Mouse (Mus musculus): ENCODE measurements around the gene Ube2c. TPM values are rescaled to one million over a fixed set of nuclear protein-coding genes. Genes with fewer than 3 reads are reported as not detected.

Gene Ube2c
- polyA plus RNA-seq, 1 experiment = 1.4 TPM

- Histone ChIP-seq H3K4me1 (ENCODE audit: control insufficient read depth, insufficient read depth, insufficient read length, low read length) (peaks cover 5% of the 10 kb centered on the region), H3K27ac (replicated peaks; ENCODE audit: low read depth, low read length) (no peak overlapping the region), H3K4me3 (ENCODE audit: insufficient read depth, low read depth, low read length) (no peak overlapping the region)
Observed at GRCm38 (mm10) chr2:164776801-164777200, 7.1 kb downstream of the Ube2c start.

- H3K4me3 ChIP-seq (ENCODE audit: insufficient read depth, low read depth, low read length) = no peak overlapping the region
- H3K4me1 ChIP-seq (ENCODE audit: control insufficient read depth, insufficient read depth, insufficient read length, low read length) = peaks cover 5% of the 10 kb centered on the region
- no peak overlapping the region for H3K27ac ChIP-seq (replicated peaks; ENCODE audit: low read depth, low read length)
Observed at GRCm38 (mm10) chr2:164777246-164778014, 7.7 kb downstream of the Ube2c start.

- H3K4me3 ChIP-seq (ENCODE audit: insufficient read depth, low read depth, low read length) = no peak overlapping the region
Observed at GRCm38 (mm10) chr2:164778015-164778287, 8.3 kb downstream of the Ube2c start.

GRCm38 (mm10) chr2:164778809-164779208 is 9.1 kb downstream of the Ube2c start:
- H3K4me1 ChIP-seq (ENCODE audit: control insufficient read depth, insufficient read depth, insufficient read length, low read length) = peaks cover 5% of the 10 kb centered on the region
- peak overlapping the region; percentile 18; the same call in 1 of the 2 replicates for H3K27ac ChIP-seq (replicated peaks; ENCODE audit: low read depth, low read length)
- no peak overlapping the region for H3K4me3 ChIP-seq (ENCODE audit: insufficient read depth, low read depth, low read length)

More at GRCm38 (mm10) chr2:164778015-164778287, 8.3 kb downstream of the Ube2c start:
- Histone ChIP-seq H3K4me1 (ENCODE audit: control insufficient read depth, insufficient read depth, insufficient read length, low read length) (peaks cover 5% of the 10 kb centered on the region), H3K27ac (replicated peaks; ENCODE audit: low read depth, low read length) (no peak overlapping the region)

GRCm38 (mm10) chr2:164779481-164780086 is 9.9 kb downstream of the Ube2c start, which contains the start of gene Tnnc2:
Tnnc2 (minus strand) TSS chr2:164779967.
- no peak within 1 kb of the TSS for H3K4me3 ChIP-seq (ENCODE audit: insufficient read depth, low read depth, low read length)
- peaks cover 5% of the 10 kb centered on the region for H3K4me1 ChIP-seq (ENCODE audit: control insufficient read depth, insufficient read depth, insufficient read length, low read length)
- no peak within 1 kb of the TSS for H3K27ac ChIP-seq (replicated peaks; ENCODE audit: low read depth, low read length)

GRCm38 (mm10) chr2:164781876-164782275 is 12.2 kb downstream of the Ube2c start:
- Histone ChIP-seq H3K4me3 (ENCODE audit: insufficient read depth, low read depth, low read length) (no peak overlapping the region), H3K27ac (replicated peaks; ENCODE audit: low read depth, low read length) (no peak overlapping the region)

GRCm38 (mm10) chr2:164783926-164784581 is 14.4 kb downstream of the Ube2c start:
- H3K4me3 ChIP-seq (ENCODE audit: insufficient read depth, low read depth, low read length) = no peak overlapping the region
- no peak overlapping the region for H3K27ac ChIP-seq (replicated peaks; ENCODE audit: low read depth, low read length)
- peaks cover 17% of the 10 kb centered on the region for H3K4me1 ChIP-seq (ENCODE audit: control insufficient read depth, insufficient read depth, insufficient read length, low read length)

More at GRCm38 (mm10) chr2:164781876-164782275, 12.2 kb downstream of the Ube2c start:
- peaks cover 11% of the 10 kb centered on the region for H3K4me1 ChIP-seq (ENCODE audit: control insufficient read depth, insufficient read depth, insufficient read length, low read length)

GRCm38 (mm10) chr2:164784869-164785420 is 15.2 kb downstream of the Ube2c start:
- Histone ChIP-seq H3K4me1 (ENCODE audit: control insufficient read depth, insufficient read depth, insufficient read length, low read length) (peaks cover 13% of the 10 kb centered on the region), H3K4me3 (ENCODE audit: insufficient read depth, low read depth, low read length) (peak overlapping the region; percentile 72), H3K27ac (replicated peaks; ENCODE audit: low read depth, low read length) (peak overlapping the region; percentile 69)

GRCm38 (mm10) chr2:164785481-164786387 is 16.0 kb downstream of the Ube2c start, which contains the start of gene Snx21:
Snx21 (plus strand) TSS chr2:164785823.
- H3K27ac ChIP-seq (replicated peaks; ENCODE audit: low read depth, low read length) = peak within 1 kb of the TSS; percentile 69
- peak within 1 kb of the TSS; percentile 72 for H3K4me3 ChIP-seq (ENCODE audit: insufficient read depth, low read depth, low read length)
- peaks cover 13% of the 10 kb centered on the region for H3K4me1 ChIP-seq (ENCODE audit: control insufficient read depth, insufficient read depth, insufficient read length, low read length)

GRCm38 (mm10) chr2:164786388-164786885 is 16.7 kb downstream of the Ube2c start:
- H3K4me1 ChIP-seq (ENCODE audit: control insufficient read depth, insufficient read depth, insufficient read length, low read length) = peaks cover 15% of the 10 kb centered on the region
- peak overlapping the region; percentile 52 for H3K27ac ChIP-seq (replicated peaks; ENCODE audit: low read depth, low read length)
- peak overlapping the region; percentile 72 for H3K4me3 ChIP-seq (ENCODE audit: insufficient read depth, low read depth, low read length)

GRCm38 (mm10) chr2:164787032-164787431 is 17.3 kb downstream of the Ube2c start:
- H3K27ac ChIP-seq (replicated peaks; ENCODE audit: low read depth, low read length) = peak overlapping the region; percentile 52; the same call in 1 of the 2 replicates
- H3K4me3 ChIP-seq (ENCODE audit: insufficient read depth, low read depth, low read length) = peak overlapping the region; percentile 72
- H3K4me1 ChIP-seq (ENCODE audit: control insufficient read depth, insufficient read depth, insufficient read length, low read length) = peaks cover 15% of the 10 kb centered on the region

- H3K4me1 ChIP-seq (ENCODE audit: control insufficient read depth, insufficient read depth, insufficient read length, low read length) = peaks cover 18% of the 10 kb centered on the region
- 0 out of 2 replicates have a peak overlapping the region, but pooled peaks have one; percentile 21 for H3K27ac ChIP-seq (replicated peaks; ENCODE audit: low read depth, low read length)
- peak overlapping the region; percentile 0; the same call in 1 of the 2 replicates for H3K4me3 ChIP-seq (ENCODE audit: insufficient read depth, low read depth, low read length)
Observed at GRCm38 (mm10) chr2:164787779-164788178, 18.1 kb downstream of the Ube2c start.

GRCm38 (mm10) chr2:164788411-164788810 is 18.7 kb downstream of the Ube2c start:
- Histone ChIP-seq H3K27ac (replicated peaks; ENCODE audit: low read depth, low read length) (no peak overlapping the region), H3K4me1 (ENCODE audit: control insufficient read depth, insufficient read depth, insufficient read length, low read length) (peaks cover 18% of the 10 kb centered on the region), H3K4me3 (ENCODE audit: insufficient read depth, low read depth, low read length) (no peak overlapping the region)

- peak overlapping the region; percentile 8; the same call in 1 of the 2 replicates for H3K27ac ChIP-seq (replicated peaks; ENCODE audit: low read depth, low read length)
- peaks cover 16% of the 10 kb centered on the region for H3K4me1 ChIP-seq (ENCODE audit: control insufficient read depth, insufficient read depth, insufficient read length, low read length)
- no peak overlapping the region for H3K4me3 ChIP-seq (ENCODE audit: insufficient read depth, low read depth, low read length)
Observed at GRCm38 (mm10) chr2:164790451-164790850, 20.8 kb downstream of the Ube2c start.

All from brown adipose tissue, adult 24 weeks (tissue).